Mouse (Mus musculus) stomach, embryonic 15.5 days (tissue): ENCODE results near the gene Ccser2. TPM values are rescaled to one million over a fixed set of nuclear protein-coding genes. Genes with fewer than 3 reads are reported as not detected.

Experiments used
- ATAC-seq: fragments of 200-750 bp; cut with Nextera tagmentation; 2 replicates; pipeline ENCODE4 v1.8.0; 2017; ENCODE audit warnings: low read depth, moderate number of reproducible peaks, moderate TSS enrichment; ENCODE audit not compliant: insufficient read depth, low FRiP score
- H3K27ac ChIP-seq: fragments of 300-500 bp; sonication (generic); 2 replicates; pipeline ENCODE4 v1.5.1; 2015; ENCODE audit warnings: mild to moderate bottlenecking, inconsistent platforms
- H3K27me3 ChIP-seq: fragments of 300-500 bp; sonication (generic); replicated peaks from 2 replicates; pipeline ENCODE4 v1.6.1; 2015; ENCODE audit warnings: inconsistent platforms
- H3K36me3 ChIP-seq: fragments of 300-500 bp; sonication (generic); 2 replicates; pipeline ENCODE4 v1.6.1; 2015; ENCODE audit warnings: inconsistent platforms
- H3K4me1 ChIP-seq: fragments of 300-500 bp; sonication (generic); 2 replicates; pipeline ENCODE4 v1.6.1; 2015; ENCODE audit warnings: inconsistent platforms
- H3K4me2 ChIP-seq: fragments of 300-500 bp; sonication (generic); 2 replicates; pipeline ENCODE4 v1.6.1; 2015; ENCODE audit warnings: mild to moderate bottlenecking, inconsistent platforms
- H3K4me3 ChIP-seq: fragments of 300-500 bp; sonication (generic); replicated peaks from 2 replicates; pipeline ENCODE4 v1.5.1; 2015; ENCODE audit warnings: inconsistent platforms
- H3K9ac ChIP-seq: fragments of 300-500 bp; sonication (generic); 2 replicates; pipeline ENCODE4 v1.6.1; 2015; ENCODE audit warnings: inconsistent platforms
- H3K9me3 ChIP-seq: fragments of 300-500 bp; sonication (generic); 2 replicates; pipeline ENCODE4 v1.6.1; 2016; ENCODE audit warnings: inconsistent platforms
- WGBS: fragments of 180-500 bp; shearing (Covaris S2); methylation state at CpG from one replicate; pipeline ENCODE4 v1.1.7; 2015; 5-methylcytosine and 5-hydroxymethylcytosine counted together
- polyA plus RNA-seq: library from polyadenylated mRNA; unstranded; fragments of >200 nt; fragmentation: Nextera tagmentation; extraction: Ambion mirVana; gene quantifications from 2 replicates; pipeline ENCODE4 v1.2.1, GENCODE M21; 2015

The Ccser2 gene
- polyA plus RNA-seq, 1 experiment from 2014 or later, result 32.1 TPM

- Histone ChIP-seq H3K27me3 (no peaks in the 10 kb centered on the region), H3K9me3 (no peaks in the 10 kb centered on the region), H3K9ac (no peak overlapping the region), H3K4me2 (no peak overlapping the region), H3K27ac (no peak overlapping the region), H3K4me1 (no peaks in the 10 kb centered on the region), H3K4me3 (no peak overlapping the region), H3K36me3 (no peaks in the 10 kb centered on the region)
- no peak for ATAC-seq
- 58% methylated on average over 4 of the region's 4 CpGs for WGBS
Observed at GRCm38 (mm10) chr14:36852972-36853371, 115.6 kb downstream of the Ccser2 start.

- no peak for ATAC-seq
- no peaks in the 10 kb centered on the region for H3K27me3 ChIP-seq
- H3K9ac ChIP-seq, result no peak overlapping the region
- no peak overlapping the region for H3K27ac ChIP-seq
- no peak overlapping the region for H3K4me2 ChIP-seq
- H3K4me3 ChIP-seq, result no peak overlapping the region
- no peaks in the 10 kb centered on the region for H3K4me1 ChIP-seq
- no peaks in the 10 kb centered on the region for H3K9me3 ChIP-seq
- H3K36me3 ChIP-seq, result no peaks in the 10 kb centered on the region
- 14% methylated on average over 1 of the region's 1 CpGs for WGBS
Observed at GRCm38 (mm10) chr14:36848860-36849259, 119.7 kb downstream of the Ccser2 start.

Other genes with a start within 250 kb of the Ccser2 start
- gene Rgr, start 80.2 kb upstream of the Ccser2 start, polyA plus RNA-seq, result not detected in 2 replicates
- not detected in 2 replicates for gene Lrit1, start 86.1 kb upstream of the Ccser2 start, polyA plus RNA-seq
- not detected in 2 replicates for gene Lrit2, start 99.2 kb upstream of the Ccser2 start, polyA plus RNA-seq
- 0.18 and 0.32 TPM in 2 replicates for gene Cdhr1, start 129.6 kb upstream of the Ccser2 start, polyA plus RNA-seq
- gene 2610528A11Rik, start 145.2 kb upstream of the Ccser2 start, polyA plus RNA-seq, result 8.6 and 12.5 TPM in 2 replicates
- 221 and 233 TPM in 2 replicates for gene Ghitm, start 166.5 kb upstream of the Ccser2 start, polyA plus RNA-seq